Mouse (Mus musculus) embryonic facial prominence, embryonic 10.5 days (tissue): Measurements from ENCODE around the gene Ap3d1. TPM values are rescaled to one million over a fixed set of nuclear protein-coding genes. Genes with fewer than 3 reads are reported as not detected.
A peak's percentile ranks its signal among the peaks of the same experiment; 100 is the strongest.

ENCODE experiments used
- DNase-seq: peaks from one replicate; pipeline ENCODE4 v3.0.0-alpha.2; 2017; ENCODE audit warnings: low spot score
- H3K27ac ChIP-seq: fragments of 300-500 bp; sonication (generic); replicated peaks from 2 replicates; pipeline ENCODE4 v1.5.1; 2016; ENCODE audit warnings: mild to moderate bottlenecking
- H3K27me3 ChIP-seq: fragments of 300-500 bp; sonication (generic); replicated peaks from 2 replicates; pipeline ENCODE4 v1.6.1; 2016; ENCODE audit warnings: low read depth, mild to moderate bottlenecking; ENCODE audit not compliant: poor library complexity, severe bottlenecking
- H3K36me3 ChIP-seq: fragments of 300-500 bp; sonication (generic); replicated peaks from 2 replicates; pipeline ENCODE4 v1.6.1; 2016; ENCODE audit warnings: mild to moderate bottlenecking, moderate library complexity
- H3K4me1 ChIP-seq: fragments of 300-500 bp; sonication (generic); 2 replicates; pipeline ENCODE4 v1.6.1; 2016
- H3K4me3 ChIP-seq: fragments of 300-500 bp; sonication (generic); 2 replicates; pipeline ENCODE4 v1.5.1; 2016; ENCODE audit warnings: mild to moderate bottlenecking, moderate library complexity
- H3K9me3 ChIP-seq: fragments of 300-500 bp; sonication (generic); 2 replicates; pipeline ENCODE4 v1.6.1; 2016; ENCODE audit warnings: mild to moderate bottlenecking
- WGBS: fragments of 180-500 bp; shearing (Covaris S2); methylation state at CpG from one replicate; pipeline ENCODE4 v1.1.7; 2016; 5-methylcytosine and 5-hydroxymethylcytosine counted together
- polyA plus RNA-seq: library from polyadenylated mRNA; unstranded; fragments of >200 nt; fragmentation: Nextera tagmentation; extraction: Ambion mirVana; gene quantifications from 2 replicates; pipeline ENCODE4 v1.2.1, GENCODE M21; 2016

Gene Ap3d1
- polyA plus RNA-seq, result 60.5 and 61.5 TPM in 2 replicates

- 2% methylated on average over 25 of the region's 25 CpGs for WGBS
- H3K27ac ChIP-seq, result peak within 1 kb of the TSS; percentile 92
- peak; percentile 98 for DNase-seq
- H3K36me3 ChIP-seq, result peaks cover 25% of the 10 kb centered on the region
- H3K4me1 ChIP-seq, result peaks cover 32% of the 10 kb centered on the region
- H3K4me3 ChIP-seq, result peak within 1 kb of the TSS; percentile 79
- H3K27me3 ChIP-seq, result no peaks in the 10 kb centered on the region
- H3K9me3 ChIP-seq, result no peaks in the 10 kb centered on the region
These were observed at the start of gene Ap3d1 for GRCm38 (mm10) chr10:80742180-80742978. TSS of gene Ap3d1 (minus strand) at chr10:80742264.

DNA sequence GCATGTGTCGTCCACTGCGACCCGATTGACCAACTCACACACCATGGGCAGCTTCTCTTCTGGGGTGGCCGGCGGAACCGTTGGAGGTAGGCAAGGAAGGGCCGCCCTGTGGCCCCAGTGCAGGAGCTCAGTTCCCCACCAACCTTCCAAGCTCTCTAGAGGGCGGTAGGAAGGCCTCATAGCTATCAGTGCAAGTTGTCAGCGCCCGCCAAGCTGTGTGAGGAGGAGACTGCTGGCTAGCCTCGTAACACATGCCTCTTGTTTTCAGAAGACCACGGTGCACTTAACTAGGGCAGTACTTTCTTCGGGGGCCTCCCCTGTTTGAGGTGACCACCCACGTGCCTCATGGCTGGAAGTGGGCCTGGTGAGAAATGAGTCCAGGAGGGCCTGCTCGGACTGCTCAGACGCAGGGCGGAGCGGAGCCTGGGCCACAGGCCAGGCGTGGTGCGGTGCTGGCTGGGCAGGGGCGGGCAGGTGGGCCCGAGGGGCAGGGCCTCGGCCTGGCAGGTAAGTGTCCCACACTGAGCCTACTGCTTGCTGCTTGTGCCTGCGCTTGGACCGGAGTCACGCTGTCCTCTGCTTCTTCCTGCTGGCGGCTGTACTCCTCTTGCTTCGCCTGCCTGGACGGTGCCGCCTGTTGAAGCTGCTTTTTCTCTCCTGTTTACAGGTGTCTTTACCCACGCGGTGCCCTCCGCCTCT lies 49.6 kb upstream of the Ap3d1 start:
- Histone ChIP-seq H3K4me1 (peaks cover 14% of the 10 kb centered on the region), H3K27ac (no peak overlapping the region), H3K9me3 (no peaks in the 10 kb centered on the region), H3K4me3 (peak overlapping the region; percentile 8; the same call in 1 of the 2 replicates), H3K36me3 (peaks cover 100% of the 10 kb centered on the region), H3K27me3 (no peaks in the 10 kb centered on the region)
- no peak for DNase-seq
- WGBS, result 85% methylated on average over 33 of the region's 33 CpGs

- H3K4me3 ChIP-seq, result no peak overlapping the region; the same call in 1 of the 2 replicates
- WGBS, result 85% methylated on average over 19 of the region's 19 CpGs
- peaks cover 100% of the 10 kb centered on the region for H3K36me3 ChIP-seq
- H3K27ac ChIP-seq, result no peak overlapping the region
- H3K27me3 ChIP-seq, result no peaks in the 10 kb centered on the region
- no peaks in the 10 kb centered on the region for H3K9me3 ChIP-seq
- DNase-seq, result no peak
- H3K4me1 ChIP-seq, result peaks cover 6% of the 10 kb centered on the region
These were observed 48.8 kb upstream of the Ap3d1 start for GRCm38 (mm10) chr10:80790761-80791404.

- DNase-seq, result no peak
- Histone ChIP-seq H3K27me3 (no peaks in the 10 kb centered on the region), H3K36me3 (peaks cover 100% of the 10 kb centered on the region), H3K27ac (no peak overlapping the region), H3K9me3 (no peaks in the 10 kb centered on the region), H3K4me3 (0 out of 2 replicates have a peak overlapping the region, but pooled peaks have one; percentile 5), H3K4me1 (peaks cover 3% of the 10 kb centered on the region; the same call in 1 of the 2 replicates)
- 82% methylated on average over 2 of the region's 2 CpGs for WGBS
These were observed 45.5 kb upstream of the Ap3d1 start for GRCm38 (mm10) chr10:80787517-80787916.

DNA sequence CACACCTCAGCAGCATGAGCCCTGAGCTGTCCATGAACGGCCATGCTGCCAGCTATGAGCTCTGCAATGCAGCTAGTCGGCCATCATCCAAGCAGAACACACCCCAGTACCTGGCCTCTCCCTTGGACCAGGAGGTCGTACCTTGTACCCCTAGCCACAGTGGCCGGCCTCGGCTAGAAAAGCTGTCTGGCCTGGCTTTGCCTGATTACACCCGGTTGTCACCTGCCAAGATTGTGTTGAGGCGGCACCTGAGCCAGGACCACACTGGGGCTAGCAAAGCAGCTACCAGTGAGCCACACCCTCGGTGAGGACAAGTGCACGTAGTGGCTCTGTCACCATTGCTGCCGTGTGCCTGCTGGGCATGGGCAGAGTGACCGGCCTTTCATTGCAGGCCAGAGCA lies 43.9 kb upstream of the Ap3d1 start:
- H3K9me3 ChIP-seq, result no peaks in the 10 kb centered on the region
- no peaks in the 10 kb centered on the region for H3K4me1 ChIP-seq
- peaks cover 100% of the 10 kb centered on the region for H3K36me3 ChIP-seq
- 96% methylated on average over 11 of the region's 11 CpGs for WGBS
- DNase-seq, result no peak
- H3K27ac ChIP-seq, result no peak overlapping the region
- no peak overlapping the region for H3K4me3 ChIP-seq
- no peaks in the 10 kb centered on the region for H3K27me3 ChIP-seq

GRCm38 (mm10) chr10:80784871-80785270 lies 42.8 kb upstream of the Ap3d1 start:
- peaks cover 100% of the 10 kb centered on the region for H3K36me3 ChIP-seq

DNA sequence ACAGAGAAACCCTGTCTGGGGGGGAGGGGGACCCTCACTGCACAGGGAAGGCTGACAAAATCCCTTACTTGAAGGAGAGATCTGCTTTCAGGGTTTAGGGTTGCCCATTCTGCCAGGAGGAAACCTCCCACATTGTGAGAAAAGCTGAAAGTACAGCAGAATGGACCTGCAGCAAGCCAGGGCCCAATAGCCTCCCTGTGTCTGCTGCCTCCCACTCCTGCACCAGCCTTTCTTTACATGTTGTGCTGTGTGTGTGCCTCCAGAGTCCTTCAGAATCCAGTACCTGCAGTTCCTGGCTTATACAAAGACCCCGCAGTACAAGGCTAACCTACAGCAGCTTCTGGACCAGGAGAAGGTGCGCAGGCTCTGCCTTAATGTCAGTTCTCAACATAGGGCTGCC lies 42.2 kb upstream of the Ap3d1 start:
- Histone ChIP-seq H3K4me3 (no peak overlapping the region), H3K9me3 (no peaks in the 10 kb centered on the region), H3K27ac (no peak overlapping the region), H3K4me1 (no peaks in the 10 kb centered on the region), H3K27me3 (no peaks in the 10 kb centered on the region), H3K36me3 (peaks cover 100% of the 10 kb centered on the region)
- WGBS, result over 99% methylated on average over 2 of the region's 2 CpGs
- no peak for DNase-seq

More at GRCm38 (mm10) chr10:80784871-80785270, 42.8 kb upstream of the Ap3d1 start:
- Histone ChIP-seq H3K27me3 (no peaks in the 10 kb centered on the region), H3K4me1 (no peaks in the 10 kb centered on the region), H3K27ac (no peak overlapping the region), H3K9me3 (no peaks in the 10 kb centered on the region), H3K4me3 (no peak overlapping the region)
- WGBS, result 86% methylated on average over 12 of the region's 12 CpGs
- no peak for DNase-seq

DNA sequence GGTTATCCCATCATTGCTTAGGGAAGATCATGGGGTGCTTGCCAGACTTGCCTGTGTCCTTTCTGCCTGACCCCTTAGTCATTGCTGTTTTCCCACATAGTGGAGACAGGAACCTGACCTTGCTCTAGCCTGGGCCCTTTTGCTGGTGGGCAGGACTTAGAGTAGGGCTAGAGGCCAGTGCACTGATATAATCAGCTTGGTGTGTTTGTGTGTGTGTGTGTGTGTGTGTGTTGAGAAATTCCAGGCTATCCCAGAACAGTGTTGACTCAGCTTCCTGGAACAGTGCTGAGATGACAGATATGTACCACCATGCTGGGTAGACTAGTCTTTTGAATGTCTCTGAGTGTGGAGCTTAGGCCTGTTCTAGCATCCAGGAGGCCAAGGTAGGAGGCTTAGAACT lies 37.5 kb upstream of the Ap3d1 start:
- no peaks in the 10 kb centered on the region for H3K9me3 ChIP-seq
- H3K36me3 ChIP-seq, result peaks cover 100% of the 10 kb centered on the region
- DNase-seq, result no peak
- no peak overlapping the region for H3K4me3 ChIP-seq
- no peak overlapping the region for H3K27ac ChIP-seq
- H3K27me3 ChIP-seq, result no peaks in the 10 kb centered on the region
- 0 out of 2 replicates have a peak, but pooled peaks cover 2% of the 10 kb centered on the region for H3K4me1 ChIP-seq

DNA sequence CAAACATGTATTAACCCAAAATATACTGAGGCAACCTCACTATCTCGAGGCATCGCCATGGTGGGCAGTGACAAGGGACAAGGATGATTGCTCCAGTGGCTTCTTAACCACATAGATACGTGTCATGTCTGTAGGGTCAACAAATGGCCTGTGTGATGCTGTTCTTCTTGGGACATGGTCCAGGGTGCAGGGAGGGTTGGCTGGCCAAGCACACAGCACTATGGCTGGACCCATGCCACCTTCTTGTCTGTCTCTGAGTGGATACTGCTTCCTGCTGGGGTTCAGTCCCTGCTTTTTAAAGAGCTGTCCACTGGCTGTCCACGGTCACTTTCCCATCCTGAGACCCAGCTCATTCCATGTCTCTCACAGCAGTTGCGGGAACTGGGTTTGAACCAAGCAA lies 35.1 kb upstream of the Ap3d1 start:
- Histone ChIP-seq H3K27ac (no peak overlapping the region), H3K4me3 (no peak overlapping the region), H3K36me3 (peaks cover 100% of the 10 kb centered on the region), H3K4me1 (peaks cover 6% of the 10 kb centered on the region; the same call in 1 of the 2 replicates), H3K9me3 (no peaks in the 10 kb centered on the region), H3K27me3 (no peaks in the 10 kb centered on the region)
- 94% methylated on average over 5 of the region's 5 CpGs for WGBS
- DNase-seq, result no peak

- H3K4me3 ChIP-seq, result no peak overlapping the region
- peaks cover 6% of the 10 kb centered on the region; the same call in 1 of the 2 replicates for H3K4me1 ChIP-seq
- H3K36me3 ChIP-seq, result peaks cover 100% of the 10 kb centered on the region
- no peak overlapping the region for H3K27ac ChIP-seq
- no peak for DNase-seq
- no peaks in the 10 kb centered on the region for H3K9me3 ChIP-seq
- H3K27me3 ChIP-seq, result no peaks in the 10 kb centered on the region
- WGBS, result 91% methylated on average over 6 of the region's 6 CpGs
These were observed 34.4 kb upstream of the Ap3d1 start for GRCm38 (mm10) chr10:80776358-80776869.

DNA sequence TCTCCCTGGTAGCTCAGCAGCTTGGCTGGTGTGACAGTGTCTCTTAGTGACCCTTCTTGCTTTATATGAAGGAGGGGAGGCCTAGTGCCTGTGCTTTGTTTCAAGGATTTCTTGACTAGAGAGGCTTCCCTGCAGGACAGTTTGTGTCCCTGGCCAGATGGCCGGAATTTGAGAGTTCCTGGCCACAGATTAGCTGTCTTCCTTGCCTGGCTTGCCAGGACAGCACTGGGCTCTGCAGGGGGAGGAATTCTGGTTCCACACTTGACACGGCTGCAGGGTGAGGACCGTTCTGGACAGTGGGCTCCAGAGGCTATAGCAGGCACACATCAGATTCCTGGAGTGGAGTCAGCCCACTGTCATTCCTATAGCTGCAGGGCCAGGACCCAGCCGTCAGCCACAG lies 33.7 kb upstream of the Ap3d1 start:
- Histone ChIP-seq H3K27me3 (no peaks in the 10 kb centered on the region), H3K4me1 (peaks cover 6% of the 10 kb centered on the region; the same call in 1 of the 2 replicates), H3K36me3 (peaks cover 100% of the 10 kb centered on the region), H3K9me3 (no peaks in the 10 kb centered on the region), H3K27ac (no peak overlapping the region), H3K4me3 (no peak overlapping the region)
- 90% methylated on average over 4 of the region's 4 CpGs for whole genome bisulfite sequencing
- DNase-seq, result no peak

DNA sequence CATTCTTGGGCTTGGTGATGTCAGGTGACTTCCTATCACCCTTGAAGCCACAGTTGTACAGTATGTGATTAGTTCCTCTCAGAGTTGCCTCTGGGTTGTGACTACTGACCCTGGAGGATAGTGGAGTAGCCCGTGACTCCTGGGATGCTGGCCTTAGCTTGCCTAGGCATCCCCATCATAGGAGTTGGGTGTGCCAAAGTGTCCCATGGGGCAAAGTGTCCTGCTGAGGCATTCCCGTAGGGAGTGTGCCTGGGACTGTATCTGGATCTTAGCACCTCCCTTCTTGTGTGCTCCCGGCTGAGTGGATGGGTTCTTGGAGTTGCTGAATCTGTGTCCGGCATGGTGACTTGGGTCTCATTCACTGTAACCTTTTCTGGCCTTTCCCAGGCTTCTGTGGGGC lies 32.9 kb upstream of the Ap3d1 start:
- Histone ChIP-seq H3K27me3 (no peaks in the 10 kb centered on the region), H3K9me3 (no peaks in the 10 kb centered on the region), H3K36me3 (peaks cover 100% of the 10 kb centered on the region), H3K4me3 (peak overlapping the region; percentile 25; the same call in 1 of the 2 replicates), H3K4me1 (peaks cover 6% of the 10 kb centered on the region; the same call in 1 of the 2 replicates), H3K27ac (no peak overlapping the region)
- DNase-seq, result no peak
- WGBS, result 86% methylated on average over 4 of the region's 4 CpGs
